ENCODE assay signal across 10 mouse cellular contexts in the genomic region with DNA sequence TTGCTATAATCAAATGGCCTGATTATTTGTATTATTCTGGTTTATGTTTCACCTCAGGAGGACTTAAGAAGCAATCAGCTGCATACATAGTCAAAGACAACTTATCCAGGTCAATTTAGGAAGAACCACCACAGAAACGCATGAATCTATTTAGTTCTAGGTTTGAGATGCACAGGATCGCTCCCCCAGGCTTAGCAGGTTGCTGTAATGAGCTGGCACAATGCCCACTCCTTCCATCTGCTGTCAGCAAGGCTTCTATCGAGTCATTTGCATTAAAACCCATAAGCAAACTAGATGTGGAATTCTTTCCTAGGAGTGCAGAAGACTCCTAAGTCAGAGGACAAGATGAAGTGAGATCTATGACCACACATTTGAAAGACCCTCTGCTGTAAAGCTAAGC.
A peak's percentile ranks its signal among the peaks of the same experiment; 100 is the strongest.
DNase-seq lines count a peak whose midpoint lies in the region; ATAC-seq lines count a peak whose summit lies in the region.
"Had no signal": no experiment of that assay in that cellular context is flagged by ENCODE, and none has a peak within 500 bp of the region (broad histone marks: within the 10 kb centered on the region; RNA-seq: fewer than 3 reads in every experiment).

No protein-coding gene starts in this region.

- H3K27me3 ChIP-seq in kidney, embryonic 14.5 days (ENCODE audit: control insufficient read depth, insufficient read depth, low read length), result no peaks in the 10 kb centered on the region
- H3K27me3 ChIP-seq in kidney, embryonic 16.5 days (ENCODE audit: insufficient read depth, low read length), result no peaks in the 10 kb centered on the region
- H3K27me3 ChIP-seq: midbrain, embryonic 13.5 days had no signal

- H3K9ac ChIP-seq in kidney, embryonic 14.5 days (ENCODE audit: low read depth, low read length), result no peak overlapping the region
- H3K9ac ChIP-seq in kidney, embryonic 16.5 days (replicated peaks; ENCODE audit: low read length), result no peak overlapping the region
- H3K9ac ChIP-seq: midbrain, embryonic 13.5 days had no signal

- ATAC-seq in kidney, embryonic 14.5 days (ENCODE audit: low FRiP score, low TSS enrichment), result no peak
- no peak for ATAC-seq in kidney, embryonic 16.5 days (ENCODE audit: low FRiP score, low TSS enrichment)
- ATAC-seq in CD4-positive, CD25-positive, alpha-beta regulatory T cell, adult 4 months, result no peak
- ATAC-seq: midbrain, embryonic 13.5 days had no signal

- no peak overlapping the region for H3K4me3 ChIP-seq in kidney, embryonic 14.5 days (ENCODE audit: low read length)
- no peak overlapping the region for H3K4me3 ChIP-seq in kidney, embryonic 16.5 days (ENCODE audit: low read length)
- H3K4me3 ChIP-seq: midbrain, embryonic 13.5 days had no signal

- H3K36me3 ChIP-seq in kidney, embryonic 14.5 days (ENCODE audit: control insufficient read depth, insufficient read depth, low read length), result no peaks in the 10 kb centered on the region
- H3K36me3 ChIP-seq in kidney, embryonic 16.5 days (ENCODE audit: insufficient read depth, low read length), result no peaks in the 10 kb centered on the region
- H3K36me3 ChIP-seq: midbrain, embryonic 13.5 days had no signal

- DNase-seq in adrenal gland, postnatal 14 days, result peak; percentile 5
- DNase-seq in adrenal gland, adult 2 months, result no peak
- DNase-seq in cerebellum, adult 8-10 months, result peak; percentile 61
- peak; percentile 48 to 80 for DNase-seq in layer of hippocampus, adult 18-20 months (ENCODE audit: low spot score in 2 of 2)
- DNase-seq in retina, postnatal 7 days (ENCODE audit: low read depth, low spot score), result peak; percentile 13
- DNase-seq: heart, adult 18-20 months had no signal

- WGBS in kidney, embryonic 14.5 days, result 66% methylated on average over 3 of the region's 3 CpGs
- 68% methylated on average over 3 of the region's 3 CpGs for WGBS in kidney, embryonic 16.5 days

- no peak overlapping the region for H3K4me2 ChIP-seq in kidney, embryonic 14.5 days (replicated peaks; ENCODE audit: low read depth, low read length)
- no peak overlapping the region for H3K4me2 ChIP-seq in kidney, embryonic 16.5 days (replicated peaks; ENCODE audit: low read depth, low read length)
- H3K4me2 ChIP-seq: midbrain, embryonic 13.5 days had no signal

- no peaks in the 10 kb centered on the region for H3K4me1 ChIP-seq in kidney, embryonic 14.5 days (ENCODE audit: control insufficient read depth, insufficient read depth, low read length)
- H3K4me1 ChIP-seq in kidney, embryonic 16.5 days (ENCODE audit: insufficient read depth, low read length), result no peaks in the 10 kb centered on the region
- H3K4me1 ChIP-seq: midbrain, embryonic 13.5 days had no signal

- H3K27ac ChIP-seq in kidney, embryonic 14.5 days (ENCODE audit: low read depth, low read length), result no peak overlapping the region
- no peak overlapping the region for H3K27ac ChIP-seq in kidney, embryonic 16.5 days (ENCODE audit: low read length)
- H3K27ac ChIP-seq: midbrain, embryonic 13.5 days had no signal

- H3K9me3 ChIP-seq in kidney, embryonic 14.5 days (ENCODE audit: control insufficient read depth, low read length), result no peaks in the 10 kb centered on the region
- H3K9me3 ChIP-seq in kidney, embryonic 16.5 days (ENCODE audit: low read length), result no peaks in the 10 kb centered on the region
- H3K9me3 ChIP-seq: midbrain, embryonic 13.5 days had no signal
